Mouse (Mus musculus): ENCODE measurements around the gene Slc9a5. TPM values are rescaled to one million over a fixed set of nuclear protein-coding genes. Genes with fewer than 3 reads are reported as not detected.

Gene Slc9a5
- polyA plus RNA-seq, 1 experiment, result 1.9 TPM

GRCm38 (mm10) chr8:105374513-105374966, 25.9 kb downstream of the Slc9a5 start:
- 31% methylated on average over 33 of the region's 33 CpGs for WGBS
- DNase-seq, result no peak
- H3K36me3 ChIP-seq (ENCODE audit: control insufficient read depth, insufficient read depth, low read length), result no peaks in the 10 kb centered on the region
- H3K27ac ChIP-seq (ENCODE audit: insufficient read depth, low read depth, low read length), result no peak overlapping the region
- H3K4me3 ChIP-seq (ENCODE audit: insufficient read depth, low read depth, low read length), result no peak overlapping the region
- no peaks in the 10 kb centered on the region for H3K27me3 ChIP-seq (replicated peaks; ENCODE audit: control insufficient read depth, insufficient read depth, low read length)
- H3K4me1 ChIP-seq (ENCODE audit: control insufficient read depth, insufficient read depth, low read length), result no peaks in the 10 kb centered on the region
- TF ChIP-seq CTCF (conservative IDR thresholded peaks at IDR 0.05; ENCODE audit: insufficient read depth, insufficient read length, low read depth, low read length) (peak; percentile 30), POLR2A (IDR thresholded peaks at IDR 0.05; ENCODE audit: low read depth, low read length) (no peak)

GRCm38 (mm10) chr8:105378673-105379072, 30.0 kb downstream of the Slc9a5 start:
- no peak overlapping the region for H3K4me3 ChIP-seq (ENCODE audit: insufficient read depth, low read depth, low read length)
- no peak overlapping the region for H3K27ac ChIP-seq (ENCODE audit: insufficient read depth, low read depth, low read length)
- DNase-seq, result peak; percentile 83
- no peaks in the 10 kb centered on the region for H3K36me3 ChIP-seq (ENCODE audit: control insufficient read depth, insufficient read depth, low read length)
- H3K4me1 ChIP-seq (ENCODE audit: control insufficient read depth, insufficient read depth, low read length), result no peaks in the 10 kb centered on the region
- WGBS, result 23% methylated on average over 19 of the region's 19 CpGs
- H3K27me3 ChIP-seq (replicated peaks; ENCODE audit: control insufficient read depth, insufficient read depth, low read length), result no peaks in the 10 kb centered on the region
- TF ChIP-seq CTCF (conservative IDR thresholded peaks at IDR 0.05; ENCODE audit: insufficient read depth, insufficient read length, low read depth, low read length), result no peak
- TF ChIP-seq POLR2A (IDR thresholded peaks at IDR 0.05; ENCODE audit: low read depth, low read length), result no peak

- no peaks in the 10 kb centered on the region for H3K27me3 ChIP-seq (replicated peaks; ENCODE audit: control insufficient read depth, insufficient read depth, low read length)
- no peak overlapping the region for H3K4me3 ChIP-seq (ENCODE audit: insufficient read depth, low read depth, low read length)
- WGBS, result 92% methylated on average over 12 of the region's 12 CpGs
- no peak for DNase-seq
- TF ChIP-seq POLR2A (IDR thresholded peaks at IDR 0.05; ENCODE audit: low read depth, low read length), result no peak
- H3K4me1 ChIP-seq (ENCODE audit: control insufficient read depth, insufficient read depth, low read length), result no peaks in the 10 kb centered on the region
- H3K36me3 ChIP-seq (ENCODE audit: control insufficient read depth, insufficient read depth, low read length), result no peaks in the 10 kb centered on the region
- no peak overlapping the region for H3K27ac ChIP-seq (ENCODE audit: insufficient read depth, low read depth, low read length)
Measured at GRCm38 (mm10) chr8:105380308-105380707, 31.7 kb downstream of the Slc9a5 start.

GRCm38 (mm10) chr8:105384070-105384469, 35.4 kb downstream of the Slc9a5 start:
- TF ChIP-seq POLR2A (IDR thresholded peaks at IDR 0.05; ENCODE audit: low read depth, low read length) (no peak), CTCF (conservative IDR thresholded peaks at IDR 0.05; ENCODE audit: insufficient read depth, insufficient read length, low read depth, low read length) (0 out of 2 replicates have a peak, but pooled peaks have one; percentile 6)
- no peaks in the 10 kb centered on the region for H3K4me1 ChIP-seq (ENCODE audit: control insufficient read depth, insufficient read depth, low read length)
- no peak for DNase-seq
- H3K27me3 ChIP-seq (replicated peaks; ENCODE audit: control insufficient read depth, insufficient read depth, low read length), result no peaks in the 10 kb centered on the region
- H3K4me3 ChIP-seq (ENCODE audit: insufficient read depth, low read depth, low read length), result no peak overlapping the region
- no peak overlapping the region for H3K27ac ChIP-seq (ENCODE audit: insufficient read depth, low read depth, low read length)
- WGBS, result 99% methylated on average over 2 of the region's 2 CpGs
- no peaks in the 10 kb centered on the region for H3K36me3 ChIP-seq (ENCODE audit: control insufficient read depth, insufficient read depth, low read length)

- Histone ChIP-seq H3K27me3 (replicated peaks; ENCODE audit: control insufficient read depth, insufficient read depth, low read length) (no peaks in the 10 kb centered on the region), H3K27ac (ENCODE audit: insufficient read depth, low read depth, low read length) (no peak overlapping the region), H3K36me3 (ENCODE audit: control insufficient read depth, insufficient read depth, low read length) (no peaks in the 10 kb centered on the region), H3K4me3 (ENCODE audit: insufficient read depth, low read depth, low read length) (no peak overlapping the region), H3K4me1 (ENCODE audit: control insufficient read depth, insufficient read depth, low read length) (no peaks in the 10 kb centered on the region)
- TF ChIP-seq POLR2A (IDR thresholded peaks at IDR 0.05; ENCODE audit: low read depth, low read length) (no peak), CTCF (conservative IDR thresholded peaks at IDR 0.05; ENCODE audit: insufficient read depth, insufficient read length, low read depth, low read length) (no peak)
- DNase-seq, result peak; percentile 76
- WGBS, result 37% methylated on average over 1 of the region's 1 CpGs
Measured at GRCm38 (mm10) chr8:105387151-105387550, 38.5 kb downstream of the Slc9a5 start.

GRCm38 (mm10) chr8:105389096-105389495, 40.5 kb downstream of the Slc9a5 start:
- H3K36me3 ChIP-seq (ENCODE audit: control insufficient read depth, insufficient read depth, low read length), result no peaks in the 10 kb centered on the region
- H3K4me1 ChIP-seq (ENCODE audit: control insufficient read depth, insufficient read depth, low read length), result no peaks in the 10 kb centered on the region
- H3K27ac ChIP-seq (ENCODE audit: insufficient read depth, low read depth, low read length), result no peak overlapping the region
- no peak overlapping the region for H3K4me3 ChIP-seq (ENCODE audit: insufficient read depth, low read depth, low read length)
- 53% methylated on average over 6 of the region's 6 CpGs for WGBS
- no peaks in the 10 kb centered on the region for H3K27me3 ChIP-seq (replicated peaks; ENCODE audit: control insufficient read depth, insufficient read depth, low read length)
- no peak for TF ChIP-seq CTCF (conservative IDR thresholded peaks at IDR 0.05; ENCODE audit: insufficient read depth, insufficient read length, low read depth, low read length)
- no peak for TF ChIP-seq POLR2A (IDR thresholded peaks at IDR 0.05; ENCODE audit: low read depth, low read length)
- peak; percentile 30 for DNase-seq

GRCm38 (mm10) chr8:105393089-105393787, 44.6 kb downstream of the Slc9a5 start:
- Histone ChIP-seq H3K27me3 (replicated peaks; ENCODE audit: control insufficient read depth, insufficient read depth, low read length) (no peaks in the 10 kb centered on the region), H3K4me3 (ENCODE audit: insufficient read depth, low read depth, low read length) (no peak overlapping the region), H3K4me1 (ENCODE audit: control insufficient read depth, insufficient read depth, low read length) (no peaks in the 10 kb centered on the region), H3K36me3 (ENCODE audit: control insufficient read depth, insufficient read depth, low read length) (no peaks in the 10 kb centered on the region), H3K27ac (ENCODE audit: insufficient read depth, low read depth, low read length) (no peak overlapping the region)
- TF ChIP-seq CTCF (conservative IDR thresholded peaks at IDR 0.05; ENCODE audit: insufficient read depth, insufficient read length, low read depth, low read length), result no peak
- no peak for TF ChIP-seq POLR2A (IDR thresholded peaks at IDR 0.05; ENCODE audit: low read depth, low read length)
- DNase-seq, result no peak
- 81% methylated on average over 12 of the region's 12 CpGs for WGBS

Measured in kidney, adult 2 months (tissue).